Mouse (Mus musculus): ENCODE measurements at regions not wholly inside any gene's neighbourhood (a gene's known extent, or its start where the extent isn't known, plus 50 kb on each side); places are given as distances from the start of the nearest gene placed in this dataset.

- Histone ChIP-seq H3K9me3 (replicated peaks) (no peaks in the 10 kb centered on the region), H3K4me1 (replicated peaks) (no peaks in the 10 kb centered on the region), H3K9ac (no peak overlapping the region), H3K4me3 (no peak overlapping the region), H3K27me3 (no peaks in the 10 kb centered on the region), H3K4me2 (no peak overlapping the region), H3K27ac (no peak overlapping the region), H3K36me3 (no peaks in the 10 kb centered on the region)
- no peak for ATAC-seq (replicated peaks; ENCODE audit: insufficient number of reproducible peaks, insufficient read depth, low FRiP score, low read depth)
- WGBS: 61% methylated on average over 9 of the region's 9 CpGs
Measured at GRCm38 (mm10) chr2:131436149-131436548, 55.1 kb upstream of the Smox start.

GRCm38 (mm10) chr2:131430474-131430873, 60.8 kb upstream of the Smox start:
- ATAC-seq (replicated peaks; ENCODE audit: insufficient number of reproducible peaks, insufficient read depth, low FRiP score, low read depth): no peak
- no peak overlapping the region for H3K9ac ChIP-seq
- no peaks in the 10 kb centered on the region for H3K9me3 ChIP-seq (replicated peaks)
- H3K4me2 ChIP-seq: no peak overlapping the region
- 0 out of 2 replicates have a peak, but pooled peaks cover 2% of the 10 kb centered on the region for H3K27me3 ChIP-seq
- no peaks in the 10 kb centered on the region for H3K4me1 ChIP-seq (replicated peaks)
- no peaks in the 10 kb centered on the region for H3K36me3 ChIP-seq
- H3K4me3 ChIP-seq: no peak overlapping the region
- 74% methylated on average over 4 of the region's 4 CpGs for WGBS
- H3K27ac ChIP-seq: no peak overlapping the region

- H3K9me3 ChIP-seq (replicated peaks): no peaks in the 10 kb centered on the region
- H3K36me3 ChIP-seq: no peaks in the 10 kb centered on the region
- no peak overlapping the region for H3K27ac ChIP-seq
- ATAC-seq (replicated peaks; ENCODE audit: insufficient number of reproducible peaks, insufficient read depth, low FRiP score, low read depth): no peak
- no peak overlapping the region for H3K4me2 ChIP-seq
- no peak overlapping the region for H3K4me3 ChIP-seq
- 49% methylated on average over 4 of the region's 4 CpGs for WGBS
- H3K9ac ChIP-seq: no peak overlapping the region
- no peaks in the 10 kb centered on the region; the same call in 1 of the 2 replicates for H3K4me1 ChIP-seq (replicated peaks)
- H3K27me3 ChIP-seq: 0 out of 2 replicates have a peak, but pooled peaks cover 2% of the 10 kb centered on the region
Measured at GRCm38 (mm10) chr2:131428089-131428488, 63.2 kb upstream of the Smox start.

- Histone ChIP-seq H3K27ac (no peak overlapping the region), H3K4me2 (no peak overlapping the region), H3K4me3 (no peak overlapping the region), H3K9me3 (replicated peaks) (no peaks in the 10 kb centered on the region), H3K27me3 (0 out of 2 replicates have a peak, but pooled peaks cover 2% of the 10 kb centered on the region), H3K4me1 (replicated peaks) (no peaks in the 10 kb centered on the region; the same call in 1 of the 2 replicates), H3K36me3 (no peaks in the 10 kb centered on the region), H3K9ac (no peak overlapping the region)
- no peak for ATAC-seq (replicated peaks; ENCODE audit: insufficient number of reproducible peaks, insufficient read depth, low FRiP score, low read depth)
Measured at GRCm38 (mm10) chr2:131426941-131427340, 64.4 kb upstream of the Smox start.

- H3K4me1 ChIP-seq (replicated peaks): no peaks in the 10 kb centered on the region; the same call in 1 of the 2 replicates
- no peaks in the 10 kb centered on the region for H3K27me3 ChIP-seq
- no peaks in the 10 kb centered on the region for H3K9me3 ChIP-seq (replicated peaks)
- H3K4me2 ChIP-seq: no peak overlapping the region
- H3K27ac ChIP-seq: no peak overlapping the region
- no peaks in the 10 kb centered on the region for H3K36me3 ChIP-seq
- H3K9ac ChIP-seq: no peak overlapping the region
- no peak overlapping the region for H3K4me3 ChIP-seq
- ATAC-seq (replicated peaks; ENCODE audit: insufficient number of reproducible peaks, insufficient read depth, low FRiP score, low read depth): no peak
- 73% methylated on average over 11 of the region's 11 CpGs for WGBS
Measured at GRCm38 (mm10) chr2:131423616-131424320, 67.5 kb upstream of the Smox start.

- H3K4me1 ChIP-seq (replicated peaks): no peaks in the 10 kb centered on the region; the same call in 1 of the 2 replicates
- peak overlapping the region; percentile 63 for H3K4me3 ChIP-seq
- H3K9ac ChIP-seq: peak overlapping the region; percentile 60
- peak overlapping the region; percentile 60 for H3K27ac ChIP-seq
- ATAC-seq (replicated peaks; ENCODE audit: insufficient number of reproducible peaks, insufficient read depth, low FRiP score, low read depth): peak; percentile 66
- peak overlapping the region; percentile 96 for H3K4me2 ChIP-seq
- H3K9me3 ChIP-seq (replicated peaks): no peaks in the 10 kb centered on the region
- H3K36me3 ChIP-seq: no peaks in the 10 kb centered on the region
- WGBS: under 1% methylated on average over 13 of the region's 13 CpGs
- no peaks in the 10 kb centered on the region for H3K27me3 ChIP-seq
Measured at GRCm38 (mm10) chr2:131422907-131423445, 68.3 kb upstream of the Smox start.

GRCm38 (mm10) chr2:131418130-131418529, 65.4 kb upstream of the Rnf24 start:
- no peak overlapping the region for H3K4me3 ChIP-seq
- H3K4me2 ChIP-seq: no peak overlapping the region
- 62% methylated on average over 7 of the region's 7 CpGs for WGBS
- no peaks in the 10 kb centered on the region; the same call in 1 of the 2 replicates for H3K4me1 ChIP-seq (replicated peaks)
- H3K27ac ChIP-seq: no peak overlapping the region
- no peak for ATAC-seq (replicated peaks; ENCODE audit: insufficient number of reproducible peaks, insufficient read depth, low FRiP score, low read depth)
- H3K9ac ChIP-seq: no peak overlapping the region
- H3K36me3 ChIP-seq: no peaks in the 10 kb centered on the region
- H3K9me3 ChIP-seq (replicated peaks): no peaks in the 10 kb centered on the region
- no peaks in the 10 kb centered on the region for H3K27me3 ChIP-seq

- Histone ChIP-seq H3K27me3 (no peaks in the 10 kb centered on the region), H3K9me3 (replicated peaks) (no peaks in the 10 kb centered on the region), H3K4me3 (no peak overlapping the region), H3K4me2 (no peak overlapping the region), H3K9ac (no peak overlapping the region), H3K36me3 (no peaks in the 10 kb centered on the region), H3K4me1 (replicated peaks) (no peaks in the 10 kb centered on the region; the same call in 1 of the 2 replicates), H3K27ac (no peak overlapping the region)
- ATAC-seq (replicated peaks; ENCODE audit: insufficient number of reproducible peaks, insufficient read depth, low FRiP score, low read depth): no peak
- 74% methylated on average over 2 of the region's 2 CpGs for WGBS
Measured at GRCm38 (mm10) chr2:131417472-131417871, 64.8 kb upstream of the Rnf24 start.

GRCm38 (mm10) chr2:131416482-131416881, 63.8 kb upstream of the Rnf24 start:
- no peak for ATAC-seq (replicated peaks; ENCODE audit: insufficient number of reproducible peaks, insufficient read depth, low FRiP score, low read depth)
- Histone ChIP-seq H3K9ac (no peak overlapping the region), H3K27ac (no peak overlapping the region), H3K9me3 (replicated peaks) (no peaks in the 10 kb centered on the region), H3K4me2 (no peak overlapping the region), H3K4me3 (no peak overlapping the region), H3K36me3 (no peaks in the 10 kb centered on the region), H3K4me1 (replicated peaks) (no peaks in the 10 kb centered on the region; the same call in 1 of the 2 replicates), H3K27me3 (no peaks in the 10 kb centered on the region)
- WGBS: 36% methylated on average over 6 of the region's 6 CpGs

- H3K27ac ChIP-seq: no peak overlapping the region
- ATAC-seq (replicated peaks; ENCODE audit: insufficient number of reproducible peaks, insufficient read depth, low FRiP score, low read depth): no peak
- H3K36me3 ChIP-seq: no peaks in the 10 kb centered on the region
- no peak overlapping the region for H3K4me2 ChIP-seq
- H3K9ac ChIP-seq: no peak overlapping the region
- 60% methylated on average over 5 of the region's 5 CpGs for WGBS
- no peaks in the 10 kb centered on the region for H3K27me3 ChIP-seq
- H3K4me3 ChIP-seq: no peak overlapping the region
- no peaks in the 10 kb centered on the region for H3K4me1 ChIP-seq (replicated peaks)
- no peaks in the 10 kb centered on the region for H3K9me3 ChIP-seq (replicated peaks)
Measured at GRCm38 (mm10) chr2:131410906-131411520, 58.3 kb upstream of the Rnf24 start.

- no peak overlapping the region for H3K27ac ChIP-seq
- 68% methylated on average over 5 of the region's 5 CpGs for WGBS
- H3K9ac ChIP-seq: no peak overlapping the region
- no peak overlapping the region for H3K4me3 ChIP-seq
- H3K4me1 ChIP-seq (replicated peaks): no peaks in the 10 kb centered on the region
- H3K4me2 ChIP-seq: no peak overlapping the region
- no peaks in the 10 kb centered on the region for H3K9me3 ChIP-seq (replicated peaks)
- ATAC-seq (replicated peaks; ENCODE audit: insufficient number of reproducible peaks, insufficient read depth, low FRiP score, low read depth): no peak
- H3K36me3 ChIP-seq: no peaks in the 10 kb centered on the region
- H3K27me3 ChIP-seq: no peaks in the 10 kb centered on the region
Measured at GRCm38 (mm10) chr2:131407337-131407736, 54.6 kb upstream of the Rnf24 start.

Measured in heart, embryonic 15.5 days (tissue).